In the genomic region with DNA sequence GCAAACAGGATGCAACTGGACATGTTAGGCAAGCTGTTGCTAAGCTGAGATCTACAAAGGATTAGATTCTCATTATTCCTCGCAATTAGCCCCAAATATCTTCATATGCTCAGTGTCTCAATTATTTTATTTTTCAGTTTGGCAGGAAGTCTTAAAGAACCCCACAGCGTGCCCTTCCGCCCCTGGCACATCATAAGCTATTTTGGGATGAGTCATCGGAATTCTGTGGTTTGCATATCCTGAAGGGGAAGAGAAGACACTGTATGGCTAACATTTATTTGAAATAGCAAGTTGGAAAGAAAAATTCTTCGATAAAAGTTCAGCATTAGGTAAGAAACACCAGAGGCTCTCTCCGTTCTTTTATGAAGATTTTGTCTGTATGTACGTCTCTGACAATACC, we compare ENCODE assay signal across 16 mouse cellular contexts.
"Had no signal": no experiment of that assay in that cellular context is flagged by ENCODE, and none has a peak within 500 bp of the region (broad histone marks: within the 10 kb centered on the region; RNA-seq: fewer than 3 reads in every experiment).

No protein-coding gene starts in this region.

- H3K27ac ChIP-seq: kidney, postnatal 0 days; layer of hippocampus, adult 2 months; liver, embryonic 15.5 days; midbrain, embryonic 13.5 days; neural tube, embryonic 12.5 days had no signal

- DNase-seq: kidney, adult 9 months; kidney, postnatal 4 days; left cerebral cortex, postnatal 4 days; lung, embryonic 14.5 days; lung, postnatal 10 days; lung, postnatal 4 days; retina, postnatal 1 day; right cerebral cortex, postnatal 4 days; spleen, adult 18-20 months had no signal

- H3K27me3 ChIP-seq: midbrain, embryonic 13.5 days; neural tube, embryonic 12.5 days had no signal

- H3K9me3 ChIP-seq: liver, embryonic 15.5 days; midbrain, embryonic 13.5 days; neural tube, embryonic 12.5 days had no signal

- H3K4me3 ChIP-seq: layer of hippocampus, adult 2 months; liver, embryonic 15.5 days; midbrain, embryonic 13.5 days; neural tube, embryonic 12.5 days had no signal

- ATAC-seq: intestine, postnatal 0 days; midbrain, embryonic 13.5 days had no signal

- H3K4me1 ChIP-seq: neural tube, embryonic 12.5 days had no signal

- H3K9ac ChIP-seq: liver, embryonic 15.5 days; lung, embryonic 14.5 days; midbrain, embryonic 13.5 days; neural tube, embryonic 12.5 days had no signal

- H3K4me2 ChIP-seq: liver, embryonic 11.5 days; liver, embryonic 15.5 days; lung, embryonic 14.5 days; midbrain, embryonic 13.5 days; neural tube, embryonic 12.5 days had no signal

- H3K36me3 ChIP-seq: liver, embryonic 15.5 days; midbrain, embryonic 13.5 days; neural tube, embryonic 12.5 days had no signal
